Mouse (Mus musculus): ENCODE data around the gene Lrrc32.

DNA sequence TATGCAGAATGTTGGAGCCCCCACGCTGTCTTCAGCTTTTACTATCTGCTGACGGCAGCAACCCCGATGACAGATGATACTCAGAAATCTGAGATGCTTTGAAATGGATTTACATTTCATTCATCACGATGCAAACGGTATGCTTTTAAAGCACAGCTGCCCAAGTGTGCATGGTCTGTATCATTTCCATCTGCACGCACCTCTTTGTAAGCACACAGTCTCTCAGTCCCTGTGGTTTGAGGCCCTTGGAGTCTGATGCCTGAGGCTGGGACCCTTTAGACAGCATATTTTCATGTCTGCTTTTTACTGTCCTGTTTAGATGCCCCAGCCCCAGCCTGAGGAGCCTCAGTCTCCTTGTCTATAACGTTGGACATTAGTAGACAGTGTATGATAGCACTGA is 28.8 kb upstream of the Lrrc32 start:
- TF ChIP-seq BHLHE40 (IDR thresholded peaks at IDR 0.05; ENCODE audit: low read depth, low read length) (no peak), MYC (IDR thresholded peaks at IDR 0.05; ENCODE audit: low read depth, low read length) (no peak), RAD21 (IDR thresholded peaks at IDR 0.05; ENCODE audit: low read depth, low read length) (no peak), POLR2A (IDR thresholded peaks at IDR 0.05; ENCODE audit: low read depth, low read length) (no peak), CTCF (conservative IDR thresholded peaks at IDR 0.05 in 1 of 2, IDR thresholded peaks at IDR 0.05 in 1 of 2; ENCODE audit: low read depth in 2 of 2, low read length in 2 of 2) (no peak)

Measured in CH12.LX (cell line).